Mouse (Mus musculus) hindbrain, embryonic 12.5 days (tissue): ENCODE results near the gene Klc3. TPM values are rescaled to one million over a fixed set of nuclear protein-coding genes. Genes with fewer than 3 reads are reported as not detected.

Experiments
- ATAC-seq: fragments of 200-750 bp; cut with Nextera tagmentation; 2 replicates; pipeline ENCODE4 v1.8.0; 2017; ENCODE audit warnings: moderate TSS enrichment; ENCODE audit not compliant: low FRiP score
- H3K27ac ChIP-seq: fragments of 300-500 bp; sonication (generic); 2 replicates; pipeline ENCODE4 v1.5.1; 2016; ENCODE audit warnings: mild to moderate bottlenecking
- H3K27me3 ChIP-seq: fragments of 300-500 bp; sonication (generic); 2 replicates; pipeline ENCODE4 v1.6.1; 2016; ENCODE audit warnings: mild to moderate bottlenecking
- H3K36me3 ChIP-seq: fragments of 300-500 bp; sonication (generic); 2 replicates; pipeline ENCODE4 v1.6.1; 2016; ENCODE audit warnings: mild to moderate bottlenecking
- H3K4me1 ChIP-seq: fragments of 300-500 bp; sonication (generic); 2 replicates; pipeline ENCODE4 v1.6.1; 2016
- H3K4me2 ChIP-seq: fragments of 300-500 bp; sonication (generic); replicated peaks from 2 replicates; pipeline ENCODE4 v1.6.1; 2016; ENCODE audit warnings: mild to moderate bottlenecking
- H3K4me3 ChIP-seq: fragments of 300-500 bp; sonication (generic); 2 replicates; pipeline ENCODE4 v1.5.1; 2016; ENCODE audit warnings: mild to moderate bottlenecking
- H3K9ac ChIP-seq: fragments of 300-500 bp; sonication (generic); 2 replicates; pipeline ENCODE4 v1.6.1; 2016; ENCODE audit warnings: mild to moderate bottlenecking, moderate library complexity
- H3K9me3 ChIP-seq: fragments of 300-500 bp; sonication (generic); replicated peaks from 2 replicates; pipeline ENCODE4 v1.6.1; 2016; ENCODE audit warnings: mild to moderate bottlenecking
- WGBS: fragments of 180-500 bp; shearing (Covaris S2); methylation state at CpG from one replicate; pipeline ENCODE4 v1.1.7; 2016; 5-methylcytosine and 5-hydroxymethylcytosine counted together
- polyA plus RNA-seq: library from polyadenylated mRNA; unstranded; fragments of >200 nt; fragmentation: Nextera tagmentation; extraction: Ambion mirVana; gene quantifications from 2 replicates; pipeline ENCODE4 v1.2.1, GENCODE M21; 2016

Klc3 gene
- 3.2 and 4.1 TPM in 2 replicates for polyA plus RNA-seq

DNA sequence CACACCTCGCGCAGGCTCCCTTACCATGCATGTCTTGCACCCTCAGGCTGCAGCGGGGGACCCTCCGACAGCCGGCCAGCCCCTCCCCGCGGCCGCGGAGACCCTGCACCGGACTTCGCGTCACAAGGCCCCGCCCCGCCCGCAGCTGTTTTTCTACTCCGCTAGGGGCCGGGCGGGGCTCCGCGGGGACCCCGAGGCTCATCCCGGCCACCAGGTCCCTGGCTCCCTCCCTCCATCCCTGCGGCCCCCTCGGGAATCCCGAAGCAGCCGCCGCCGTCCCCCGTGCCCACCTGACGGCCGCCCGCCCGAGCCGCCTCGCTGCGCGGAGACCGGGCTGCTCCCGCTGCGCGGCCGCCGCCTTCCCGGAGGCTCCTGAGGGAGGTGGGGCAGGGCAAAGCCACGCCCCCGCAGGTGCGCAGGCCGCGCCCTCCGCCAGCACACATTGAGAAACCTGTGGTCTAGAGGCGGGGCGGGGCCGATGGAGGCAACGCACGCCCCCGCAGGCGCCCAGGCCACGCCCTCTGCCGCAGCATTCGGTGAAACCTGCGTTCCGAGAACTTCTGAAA lies at the start of gene Klc3:
Gene Klc3 (minus strand): TSS at position 374 of the 566 bp plus-strand sequence.
- peaks cover 19% of the 10 kb centered on the region for H3K4me1 ChIP-seq
- peak within 1 kb of the TSS; percentile 50 for H3K4me3 ChIP-seq
- no peaks in the 10 kb centered on the region for H3K9me3 ChIP-seq
- no peak for ATAC-seq
- H3K4me2 ChIP-seq: peak within 1 kb of the TSS; percentile 87
- 1% methylated on average over 54 of the region's 62 CpGs for WGBS
- H3K9ac ChIP-seq: peak within 1 kb of the TSS; percentile 44
- no peaks in the 10 kb centered on the region for H3K36me3 ChIP-seq
- no peak within 1 kb of the TSS for H3K27ac ChIP-seq
- peaks cover 64% of the 10 kb centered on the region for H3K27me3 ChIP-seq

DNA sequence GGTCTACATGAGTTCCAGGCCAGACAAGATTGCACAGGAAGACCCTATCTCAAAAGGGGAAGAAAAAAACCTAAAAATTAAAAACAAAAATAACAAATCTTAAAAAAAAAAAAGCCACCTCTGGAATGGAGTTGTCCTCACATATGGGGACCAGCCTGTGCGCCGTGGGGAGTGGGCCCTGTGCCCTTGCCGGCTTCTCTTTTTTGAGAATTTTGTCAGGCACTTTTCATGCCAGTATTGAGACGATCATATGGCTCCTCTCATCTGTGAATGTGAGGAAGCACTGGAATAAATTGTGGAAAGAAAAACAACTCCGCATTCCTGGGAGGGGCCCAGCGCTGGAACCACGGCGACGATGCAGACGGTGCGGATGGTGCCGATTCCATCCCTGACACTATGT lies 45.3 kb upstream of the Klc3 start:
- no peak for ATAC-seq
- 89% methylated on average over 12 of the region's 12 CpGs for WGBS
- H3K36me3 ChIP-seq: peaks cover 71% of the 10 kb centered on the region

GRCm38 (mm10) chr7:19447689-19448088 lies 43.8 kb upstream of the Klc3 start:
- 92% methylated on average over 16 of the region's 16 CpGs for WGBS
- H3K27me3 ChIP-seq: no peaks in the 10 kb centered on the region
- no peak overlapping the region for H3K4me2 ChIP-seq
- H3K27ac ChIP-seq: no peak overlapping the region
- H3K4me3 ChIP-seq: no peak overlapping the region
- no peak for ATAC-seq
- no peak overlapping the region for H3K9ac ChIP-seq
- no peaks in the 10 kb centered on the region for H3K9me3 ChIP-seq
- no peaks in the 10 kb centered on the region for H3K4me1 ChIP-seq
- peaks cover 77% of the 10 kb centered on the region for H3K36me3 ChIP-seq

More for the DNA sequence above, 45.3 kb upstream of the Klc3 start:
- no peaks in the 10 kb centered on the region for H3K27me3 ChIP-seq
- no peak overlapping the region for H3K27ac ChIP-seq
- no peak overlapping the region for H3K4me2 ChIP-seq
- H3K4me1 ChIP-seq: no peaks in the 10 kb centered on the region
- no peak overlapping the region for H3K9ac ChIP-seq
- no peak overlapping the region for H3K4me3 ChIP-seq
- H3K9me3 ChIP-seq: no peaks in the 10 kb centered on the region

- no peak overlapping the region for H3K4me3 ChIP-seq
- H3K9ac ChIP-seq: no peak overlapping the region
- H3K27me3 ChIP-seq: no peaks in the 10 kb centered on the region
- H3K9me3 ChIP-seq: no peaks in the 10 kb centered on the region
- peaks cover 80% of the 10 kb centered on the region for H3K36me3 ChIP-seq
- no peak overlapping the region for H3K4me2 ChIP-seq
- H3K27ac ChIP-seq: no peak overlapping the region
- H3K4me1 ChIP-seq: no peaks in the 10 kb centered on the region
- WGBS: 83% methylated on average over 12 of the region's 12 CpGs
- no peak for ATAC-seq
Measured at GRCm38 (mm10) chr7:19444801-19445200, 40.9 kb upstream of the Klc3 start.

- H3K4me2 ChIP-seq: no peak overlapping the region
- no peaks in the 10 kb centered on the region for H3K9me3 ChIP-seq
- peak; percentile 29; the same call in 1 of the 2 replicates for ATAC-seq
- 38% methylated on average over 3 of the region's 3 CpGs for WGBS
- no peaks in the 10 kb centered on the region for H3K4me1 ChIP-seq
- H3K27ac ChIP-seq: no peak overlapping the region
- H3K4me3 ChIP-seq: no peak overlapping the region
- H3K36me3 ChIP-seq: peaks cover 73% of the 10 kb centered on the region
- no peak overlapping the region for H3K9ac ChIP-seq
- H3K27me3 ChIP-seq: no peaks in the 10 kb centered on the region
Measured at GRCm38 (mm10) chr7:19443344-19443743, 39.4 kb upstream of the Klc3 start.

- Histone ChIP-seq H3K27ac (no peak overlapping the region), H3K9me3 (no peaks in the 10 kb centered on the region), H3K27me3 (no peaks in the 10 kb centered on the region), H3K4me3 (no peak overlapping the region), H3K4me1 (no peaks in the 10 kb centered on the region), H3K4me2 (no peak overlapping the region), H3K9ac (no peak overlapping the region), H3K36me3 (peaks cover 68% of the 10 kb centered on the region)
- WGBS: 94% methylated on average over 9 of the region's 9 CpGs
- no peak for ATAC-seq
Measured at GRCm38 (mm10) chr7:19441448-19442091, 37.7 kb upstream of the Klc3 start.

DNA sequence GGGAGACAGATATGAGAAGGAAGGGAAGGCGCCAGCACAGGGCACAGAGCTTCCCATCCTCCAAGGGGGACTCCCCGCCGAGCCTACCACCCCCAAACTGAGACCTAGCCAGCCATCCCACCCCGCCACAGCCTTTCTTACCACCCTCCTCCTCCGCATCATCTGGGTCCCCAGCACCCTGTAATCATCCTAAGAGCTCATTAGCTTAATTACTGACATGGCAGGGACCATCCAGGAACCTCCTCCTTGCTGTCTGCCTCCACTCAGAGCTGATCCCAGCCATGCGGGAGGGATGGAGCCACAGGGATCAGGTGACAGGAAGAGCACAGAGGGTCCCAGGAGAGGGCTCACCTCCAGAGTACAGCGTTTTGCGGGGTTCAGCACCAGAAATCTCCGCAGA lies 33.1 kb upstream of the Klc3 start:
- WGBS: 87% methylated on average over 9 of the region's 9 CpGs
- no peaks in the 10 kb centered on the region for H3K27me3 ChIP-seq
- H3K36me3 ChIP-seq: peaks cover 82% of the 10 kb centered on the region
- no peak overlapping the region for H3K4me2 ChIP-seq
- H3K9ac ChIP-seq: no peak overlapping the region
- H3K4me3 ChIP-seq: no peak overlapping the region
- 0 out of 2 replicates have a peak, but pooled peaks cover 4% of the 10 kb centered on the region for H3K9me3 ChIP-seq
- no peak overlapping the region for H3K27ac ChIP-seq
- no peak for ATAC-seq
- H3K4me1 ChIP-seq: no peaks in the 10 kb centered on the region

DNA sequence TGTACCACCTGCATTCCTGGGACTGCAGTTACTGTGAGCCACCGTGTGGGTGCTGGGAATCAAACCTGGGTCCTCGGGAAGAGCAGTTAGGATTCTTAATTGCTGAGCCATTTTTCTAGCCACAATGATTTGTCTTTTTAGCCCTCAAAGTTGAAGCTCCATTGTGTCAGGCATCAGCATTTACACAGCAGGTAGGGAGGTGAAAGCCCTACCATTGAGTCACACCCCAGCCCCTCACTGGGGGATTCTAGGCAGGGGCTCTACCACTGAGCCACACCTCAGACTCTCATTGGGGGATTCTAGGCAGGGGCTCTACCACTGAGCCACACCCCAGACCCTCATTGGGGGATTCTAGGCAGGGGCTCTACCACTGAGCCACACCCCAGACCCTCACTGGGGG lies 32.4 kb upstream of the Klc3 start:
- no peak overlapping the region for H3K4me2 ChIP-seq
- no peaks in the 10 kb centered on the region for H3K27me3 ChIP-seq
- no peak overlapping the region for H3K4me3 ChIP-seq
- no peak for ATAC-seq
- H3K9me3 ChIP-seq: 0 out of 2 replicates have a peak, but pooled peaks cover 4% of the 10 kb centered on the region
- H3K9ac ChIP-seq: no peak overlapping the region
- H3K36me3 ChIP-seq: peaks cover 82% of the 10 kb centered on the region
- no peak overlapping the region for H3K27ac ChIP-seq
- H3K4me1 ChIP-seq: no peaks in the 10 kb centered on the region
- WGBS: 93% methylated on average over 2 of the region's 2 CpGs

GRCm38 (mm10) chr7:19432475-19432874 lies 28.6 kb upstream of the Klc3 start:
- Histone ChIP-seq H3K4me1 (no peaks in the 10 kb centered on the region; the same call in 1 of the 2 replicates), H3K4me3 (no peak overlapping the region), H3K9ac (no peak overlapping the region), H3K4me2 (no peak overlapping the region), H3K27ac (no peak overlapping the region), H3K9me3 (0 out of 2 replicates have a peak, but pooled peaks cover 4% of the 10 kb centered on the region), H3K27me3 (no peaks in the 10 kb centered on the region), H3K36me3 (peaks cover 98% of the 10 kb centered on the region)
- WGBS: 96% methylated on average over 2 of the region's 2 CpGs
- no peak for ATAC-seq

DNA sequence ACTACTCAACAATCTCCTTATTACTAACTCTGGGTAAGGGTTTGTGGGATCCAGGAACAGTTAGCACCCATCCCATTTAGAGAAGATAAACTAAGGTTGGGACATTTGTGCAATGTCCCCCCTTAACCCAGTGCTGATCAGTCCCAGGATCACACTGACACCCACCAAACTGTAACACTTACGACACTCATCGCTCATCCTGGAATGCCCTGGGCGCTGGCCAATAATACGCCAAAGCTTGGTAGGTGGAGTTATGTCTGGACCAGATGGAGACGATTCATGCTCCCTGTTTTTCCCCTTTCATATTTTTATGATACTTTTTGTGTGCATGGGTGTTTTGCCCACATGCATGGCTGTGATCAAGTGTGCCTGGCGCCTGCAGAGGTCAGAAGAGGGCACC lies 26.5 kb upstream of the Klc3 start:
- Histone ChIP-seq H3K9ac (no peak overlapping the region), H3K36me3 (peaks cover 99% of the 10 kb centered on the region), H3K4me3 (no peak overlapping the region), H3K4me1 (no peaks in the 10 kb centered on the region; the same call in 1 of the 2 replicates), H3K9me3 (0 out of 2 replicates have a peak, but pooled peaks cover 4% of the 10 kb centered on the region), H3K27ac (no peak overlapping the region), H3K27me3 (no peaks in the 10 kb centered on the region), H3K4me2 (no peak overlapping the region)
- ATAC-seq: no peak
- WGBS: 90% methylated on average over 6 of the region's 6 CpGs

- peaks cover 99% of the 10 kb centered on the region for H3K36me3 ChIP-seq
- H3K9ac ChIP-seq: no peak overlapping the region
- no peaks in the 10 kb centered on the region for H3K27me3 ChIP-seq
- no peak overlapping the region for H3K27ac ChIP-seq
- H3K4me3 ChIP-seq: no peak overlapping the region
- no peaks in the 10 kb centered on the region; the same call in 1 of the 2 replicates for H3K4me1 ChIP-seq
- no peak for ATAC-seq
- no peak overlapping the region for H3K4me2 ChIP-seq
- 74% methylated on average over 8 of the region's 8 CpGs for WGBS
- H3K9me3 ChIP-seq: 0 out of 2 replicates have a peak, but pooled peaks cover 4% of the 10 kb centered on the region
Measured at GRCm38 (mm10) chr7:19429726-19430125, 25.8 kb upstream of the Klc3 start.

GRCm38 (mm10) chr7:19427999-19428650 lies 24.2 kb upstream of the Klc3 start:
- Histone ChIP-seq H3K9ac (no peak overlapping the region), H3K27ac (no peak overlapping the region), H3K9me3 (0 out of 2 replicates have a peak, but pooled peaks cover 4% of the 10 kb centered on the region), H3K36me3 (peaks cover 87% of the 10 kb centered on the region), H3K4me2 (no peak overlapping the region), H3K4me3 (no peak overlapping the region), H3K27me3 (peaks cover 2% of the 10 kb centered on the region; the same call in 1 of the 2 replicates), H3K4me1 (no peaks in the 10 kb centered on the region; the same call in 1 of the 2 replicates)
- 58% methylated on average over 15 of the region's 15 CpGs for WGBS
- no peak for ATAC-seq
